Mouse (Mus musculus) embryonic facial prominence, embryonic 14.5 days (tissue): Measurements from ENCODE around the gene Olfr1371. TPM values are rescaled to one million over a fixed set of nuclear protein-coding genes. Genes with fewer than 3 reads are reported as not detected.

Experiments used
- ATAC-seq: fragments of 200-750 bp; cut with Nextera tagmentation; 2 replicates; pipeline ENCODE4 v1.8.0; 2017; ENCODE audit warnings: low read depth, moderate number of reproducible peaks, moderate TSS enrichment
- DNase-seq: peaks from one replicate; pipeline ENCODE4 v3.0.0-alpha.2; 2015; ENCODE audit warnings: low spot score
- H3K27ac ChIP-seq: fragments of 300-500 bp; sonication (generic); replicated peaks from 2 replicates; pipeline ENCODE4 v1.5.1; 2014; ENCODE audit warnings: low read depth, mild to moderate bottlenecking, low read length, moderate library complexity
- H3K27me3 ChIP-seq: fragments of 300-500 bp; sonication (generic); replicated peaks from 2 replicates; pipeline ENCODE4 v1.6.1; 2014; ENCODE audit warnings: low read length; ENCODE audit not compliant: control insufficient read depth, insufficient read depth
- H3K36me3 ChIP-seq: fragments of 300-500 bp; sonication (generic); 2 replicates; pipeline ENCODE4 v1.6.1; 2014; ENCODE audit warnings: low read length, mixed read lengths; ENCODE audit not compliant: control insufficient read depth, insufficient read depth
- H3K4me1 ChIP-seq: fragments of 300-500 bp; sonication (generic); 2 replicates; pipeline ENCODE4 v1.6.1; 2014; ENCODE audit warnings: antibody characterized with exemption, low read length; ENCODE audit not compliant: control insufficient read depth, insufficient read depth
- H3K4me2 ChIP-seq: fragments of 300-500 bp; sonication (generic); 2 replicates; pipeline ENCODE4 v1.6.1; 2014; ENCODE audit warnings: low read depth, mild to moderate bottlenecking, low read length, moderate library complexity, mixed read lengths
- H3K4me3 ChIP-seq: fragments of 300-500 bp; sonication (generic); 2 replicates; pipeline ENCODE4 v1.5.1; 2014; ENCODE audit warnings: low read depth, mild to moderate bottlenecking, low read length
- H3K9ac ChIP-seq: fragments of 300-500 bp; sonication (generic); 2 replicates; pipeline ENCODE4 v1.6.1; 2014; ENCODE audit warnings: low read depth, mild to moderate bottlenecking, low read length, moderate library complexity, mixed read lengths
- H3K9me3 ChIP-seq: fragments of 300-500 bp; sonication (generic); 2 replicates; pipeline ENCODE4 v1.6.1; 2016; ENCODE audit warnings: low read length; ENCODE audit not compliant: control insufficient read depth
- WGBS: fragments of 180-500 bp; shearing (Covaris S2); extraction: QIAGEN DNeasy Blood & Tissue Kit; methylation state at CpG from one replicate; pipeline ENCODE4 v1.1.7; 2014; 5-methylcytosine and 5-hydroxymethylcytosine counted together
- polyA plus RNA-seq: library from polyadenylated mRNA; unstranded; fragments of >200 nt; fragmentation: Nextera tagmentation; extraction: Ambion mirVana; gene quantifications from 2 replicates; pipeline ENCODE4 v1.2.1, GENCODE M21; 2014

Olfr1371 gene
- polyA plus RNA-seq, 1 experiment from 2014 or later = not detected

GRCm38 (mm10) chr11:52251770-52252169 is 38.0 kb upstream of the Olfr1371 start:
- 70% methylated on average over 5 of the region's 5 CpGs for WGBS
- H3K36me3 ChIP-seq = peaks cover 28% of the 10 kb centered on the region

GRCm38 (mm10) chr11:52249452-52249851 is 35.7 kb upstream of the Olfr1371 start:
- Histone ChIP-seq H3K4me3 (no peak overlapping the region), H3K9ac (no peak overlapping the region), H3K27me3 (no peaks in the 10 kb centered on the region), H3K4me2 (no peak overlapping the region), H3K27ac (no peak overlapping the region), H3K36me3 (peaks cover 45% of the 10 kb centered on the region), H3K4me1 (no peaks in the 10 kb centered on the region), H3K9me3 (no peaks in the 10 kb centered on the region)
- ATAC-seq = no peak
- 85% methylated on average over 2 of the region's 2 CpGs for WGBS
- DNase-seq = no peak

More at GRCm38 (mm10) chr11:52251770-52252169, 38.0 kb upstream of the Olfr1371 start:
- no peak overlapping the region for H3K4me2 ChIP-seq
- no peak for DNase-seq
- 0 out of 2 replicates have a peak overlapping the region, but pooled peaks have one; percentile 30 for H3K27ac ChIP-seq
- ATAC-seq = no peak
- H3K9me3 ChIP-seq = no peaks in the 10 kb centered on the region
- H3K4me1 ChIP-seq = no peaks in the 10 kb centered on the region
- H3K4me3 ChIP-seq = no peak overlapping the region
- H3K9ac ChIP-seq = no peak overlapping the region
- no peaks in the 10 kb centered on the region for H3K27me3 ChIP-seq

GRCm38 (mm10) chr11:52240898-52241542 is 27.2 kb upstream of the Olfr1371 start:
- Histone ChIP-seq H3K9ac (no peak overlapping the region), H3K27me3 (no peaks in the 10 kb centered on the region), H3K36me3 (peaks cover 68% of the 10 kb centered on the region), H3K4me2 (no peak overlapping the region), H3K9me3 (no peaks in the 10 kb centered on the region), H3K4me1 (no peaks in the 10 kb centered on the region), H3K4me3 (no peak overlapping the region), H3K27ac (no peak overlapping the region)
- WGBS = 87% methylated on average over 4 of the region's 4 CpGs
- DNase-seq (no peak), ATAC-seq (no peak)

- Histone ChIP-seq H3K27me3 (no peaks in the 10 kb centered on the region), H3K9me3 (no peaks in the 10 kb centered on the region), H3K9ac (no peak overlapping the region), H3K4me2 (no peak overlapping the region), H3K36me3 (peaks cover 28% of the 10 kb centered on the region), H3K4me3 (no peak overlapping the region), H3K4me1 (peaks cover 16% of the 10 kb centered on the region), H3K27ac (no peak overlapping the region)
- DNase-seq (no peak), ATAC-seq (no peak)
Observed at GRCm38 (mm10) chr11:52234509-52234908, 20.7 kb upstream of the Olfr1371 start.

GRCm38 (mm10) chr11:52233906-52234305 is 20.1 kb upstream of the Olfr1371 start:
- Histone ChIP-seq H3K4me1 (peaks cover 16% of the 10 kb centered on the region), H3K9ac (peak overlapping the region; percentile 97; the same call in 1 of the 2 replicates), H3K4me2 (peak overlapping the region; percentile 58), H3K9me3 (no peaks in the 10 kb centered on the region), H3K4me3 (peak overlapping the region; percentile 66), H3K36me3 (peaks cover 22% of the 10 kb centered on the region), H3K27ac (no peak overlapping the region), H3K27me3 (no peaks in the 10 kb centered on the region)
- ATAC-seq (no peak), DNase-seq (no peak)
- 82% methylated on average over 1 of the region's 1 CpGs for WGBS

GRCm38 (mm10) chr11:52233043-52233653 is 19.4 kb upstream of the Olfr1371 start:
- Histone ChIP-seq H3K36me3 (peaks cover 15% of the 10 kb centered on the region), H3K4me1 (peaks cover 16% of the 10 kb centered on the region), H3K4me2 (peak overlapping the region; percentile 58), H3K27me3 (no peaks in the 10 kb centered on the region), H3K9ac (peak overlapping the region; percentile 97), H3K4me3 (peak overlapping the region; percentile 66), H3K9me3 (no peaks in the 10 kb centered on the region), H3K27ac (no peak overlapping the region; the same call in 1 of the 2 replicates)
- DNase-seq = no peak
- WGBS = 12% methylated on average over 3 of the region's 3 CpGs
- ATAC-seq = no peak

GRCm38 (mm10) chr11:52231606-52232541 is 18.1 kb upstream of the Olfr1371 start, which contains the start of gene Skp1a:
Skp1a (plus strand) TSS chr11:52231995.
- peak within 1 kb of the TSS; percentile 66 for H3K4me3 ChIP-seq
- ATAC-seq (peak; percentile 91), DNase-seq (peak; percentile 96)
- H3K9ac ChIP-seq = peak within 1 kb of the TSS; percentile 97
- H3K27ac ChIP-seq = peak within 1 kb of the TSS; percentile 97
- peak within 1 kb of the TSS; percentile 67 for H3K4me2 ChIP-seq
- H3K9me3 ChIP-seq = no peaks in the 10 kb centered on the region
- under 1% methylated on average over 59 of the region's 87 CpGs for WGBS
- no peaks in the 10 kb centered on the region for H3K27me3 ChIP-seq
- H3K36me3 ChIP-seq = 0 out of 2 replicates have a peak, but pooled peaks cover 4% of the 10 kb centered on the region
- H3K4me1 ChIP-seq = peaks cover 16% of the 10 kb centered on the region

- DNase-seq (no peak), ATAC-seq (no peak)
- peak overlapping the region; percentile 97 for H3K27ac ChIP-seq
- peaks cover 16% of the 10 kb centered on the region for H3K4me1 ChIP-seq
- H3K4me3 ChIP-seq = peak overlapping the region; percentile 66; the same call in 1 of the 2 replicates
- WGBS = 60% methylated on average over 5 of the region's 5 CpGs
- H3K4me2 ChIP-seq = peak overlapping the region; percentile 67
- no peaks in the 10 kb centered on the region for H3K9me3 ChIP-seq
- H3K27me3 ChIP-seq = no peaks in the 10 kb centered on the region
- peak overlapping the region; percentile 97; the same call in 1 of the 2 replicates for H3K9ac ChIP-seq
- 0 out of 2 replicates have a peak, but pooled peaks cover under 1% of the 10 kb centered on the region for H3K36me3 ChIP-seq
Observed at GRCm38 (mm10) chr11:52230694-52231093, 16.9 kb upstream of the Olfr1371 start.
